Mouse (Mus musculus) forebrain, postnatal 0 days (tissue): Measurements from ENCODE around the gene Ptprm. TPM values are rescaled to one million over a fixed set of nuclear protein-coding genes. Genes with fewer than 3 reads are reported as not detected.

Source experiments
- ATAC-seq: fragments of 200-750 bp; cut with Nextera tagmentation; 2 replicates; pipeline ENCODE4 v1.8.0; 2017; ENCODE audit warnings: mild to moderate bottlenecking, moderate library complexity
- DNase-seq: peaks from one replicate; pipeline ENCODE4 v3.0.0-alpha.2; 2015
- H3K27ac ChIP-seq: fragments of 300-500 bp; sonication (generic); 2 replicates; pipeline ENCODE4 v1.5.1; 2014; ENCODE audit warnings: low read depth, mild to moderate bottlenecking, antibody characterized with exemption, low read length, moderate library complexity, mixed read lengths
- H3K27me3 ChIP-seq: fragments of 300-500 bp; sonication (generic); 2 replicates; pipeline ENCODE4 v1.6.1; 2014; ENCODE audit warnings: mild to moderate bottlenecking, low read length, mixed read lengths; ENCODE audit not compliant: insufficient read depth
- H3K36me3 ChIP-seq: fragments of 300-500 bp; sonication (generic); 2 replicates; pipeline ENCODE4 v1.6.1; 2014; ENCODE audit warnings: mild to moderate bottlenecking, moderate library complexity; ENCODE audit not compliant: insufficient read depth
- H3K4me1 ChIP-seq: fragments of 300-500 bp; sonication (generic); 2 replicates; pipeline ENCODE4 v1.6.1; 2014; ENCODE audit warnings: antibody characterized with exemption; ENCODE audit not compliant: insufficient read depth
- H3K4me2 ChIP-seq: fragments of 300-500 bp; sonication (generic); 2 replicates; pipeline ENCODE4 v1.6.1; 2014; ENCODE audit warnings: low read depth, mild to moderate bottlenecking, moderate library complexity
- H3K4me3 ChIP-seq: fragments of 300-500 bp; sonication (generic); 2 replicates; pipeline ENCODE4 v1.5.1; 2014; ENCODE audit warnings: low read depth, low read length, mixed read lengths
- H3K9ac ChIP-seq: fragments of 300-500 bp; sonication (generic); 2 replicates; pipeline ENCODE4 v1.6.1; 2014; ENCODE audit warnings: mild to moderate bottlenecking
- H3K9me3 ChIP-seq: fragments of 300-500 bp; sonication (generic); 2 replicates; pipeline ENCODE4 v1.6.1; 2016; ENCODE audit warnings: low read length
- CTCF ChIP-seq: sonication (generic); IDR thresholded peaks from 2 replicates; pipeline ENCODE4 v1.5.1; 2016; ENCODE audit warnings: antibody characterized with exemption, control low read depth, low read depth
- WGBS: fragments of 180-500 bp; shearing (Covaris S2); extraction: QIAGEN DNeasy Blood & Tissue Kit; methylation state at CpG from one replicate; pipeline ENCODE4 v1.1.7; 2014; 5-methylcytosine and 5-hydroxymethylcytosine counted together
- polyA plus RNA-seq: library from polyadenylated mRNA; unstranded; fragments of >200 nt; fragmentation: Nextera tagmentation; extraction: Ambion mirVana; gene quantifications from 2 replicates; pipeline ENCODE4 v1.2.1, GENCODE M21; 2015
- total RNA-seq: library from RNA; depleted of rRNA; stranded (reverse); fragments of >200 nt; gene quantifications from 2 replicates; pipeline ENCODE4 v1.2.3, GENCODE M21; 2014

Ptprm gene
- total and polyA plus RNA-seq, 2 experiments from 2014 or later = 12.9 to 33.2 TPM

GRCm38 (mm10) chr17:67296604-67297595 lies 57.4 kb downstream of the Ptprm start:
- no peaks in the 10 kb centered on the region for H3K4me1 ChIP-seq
- no peak overlapping the region for H3K27ac ChIP-seq
- WGBS = 81% methylated on average over 13 of the region's 13 CpGs
- ATAC-seq (no peak), DNase-seq (no peak)
- no peak overlapping the region for H3K4me2 ChIP-seq
- H3K9me3 ChIP-seq = no peaks in the 10 kb centered on the region
- no peaks in the 10 kb centered on the region for H3K36me3 ChIP-seq
- H3K27me3 ChIP-seq = no peaks in the 10 kb centered on the region
- no peak overlapping the region for H3K4me3 ChIP-seq
- no peak for TF ChIP-seq CTCF
- H3K9ac ChIP-seq = no peak overlapping the region

- ATAC-seq (peak; percentile 95), DNase-seq (peak; percentile 72)
- no peaks in the 10 kb centered on the region; the same call in 1 of the 2 replicates for H3K4me1 ChIP-seq
- peak overlapping the region; percentile 37; the same call in 1 of the 2 replicates for H3K4me2 ChIP-seq
- H3K9me3 ChIP-seq = no peaks in the 10 kb centered on the region
- WGBS = 5% methylated on average over 16 of the region's 16 CpGs
- H3K27ac ChIP-seq = no peak overlapping the region
- no peaks in the 10 kb centered on the region; the same call in 1 of the 2 replicates for H3K27me3 ChIP-seq
- H3K36me3 ChIP-seq = no peaks in the 10 kb centered on the region
- no peak overlapping the region for H3K9ac ChIP-seq
- TF ChIP-seq CTCF = no peak
- peak overlapping the region; percentile 20 for H3K4me3 ChIP-seq
These were observed 63.5 kb downstream of the Ptprm start for GRCm38 (mm10) chr17:67290662-67291240.

GRCm38 (mm10) chr17:67287501-67287900 lies 66.8 kb downstream of the Ptprm start:
- H3K4me3 ChIP-seq = no peak overlapping the region
- no peak overlapping the region for H3K4me2 ChIP-seq
- no peaks in the 10 kb centered on the region for H3K9me3 ChIP-seq
- DNase-seq = no peak
- WGBS = 74% methylated on average over 3 of the region's 3 CpGs
- H3K27ac ChIP-seq = no peak overlapping the region
- no peak for ATAC-seq
- TF ChIP-seq CTCF = no peak
- H3K36me3 ChIP-seq = no peaks in the 10 kb centered on the region
- no peak overlapping the region for H3K9ac ChIP-seq
- H3K27me3 ChIP-seq = no peaks in the 10 kb centered on the region; the same call in 1 of the 2 replicates
- H3K4me1 ChIP-seq = no peaks in the 10 kb centered on the region; the same call in 1 of the 2 replicates

GRCm38 (mm10) chr17:67281640-67282170 lies 72.6 kb downstream of the Ptprm start:
- no peak for ATAC-seq
- Histone ChIP-seq H3K4me3 (no peak overlapping the region), H3K27ac (no peak overlapping the region), H3K9me3 (no peaks in the 10 kb centered on the region), H3K27me3 (no peaks in the 10 kb centered on the region), H3K4me2 (no peak overlapping the region), H3K36me3 (no peaks in the 10 kb centered on the region), H3K4me1 (no peaks in the 10 kb centered on the region), H3K9ac (no peak overlapping the region)
- DNase-seq = no peak
- WGBS = 36% methylated on average over 13 of the region's 13 CpGs
- TF ChIP-seq CTCF = no peak

- WGBS = 95% methylated on average over 13 of the region's 13 CpGs
- H3K9ac ChIP-seq = no peak overlapping the region
- H3K36me3 ChIP-seq = no peaks in the 10 kb centered on the region
- no peak overlapping the region for H3K4me2 ChIP-seq
- DNase-seq (no peak), ATAC-seq (no peak)
- no peak for TF ChIP-seq CTCF
- H3K27ac ChIP-seq = no peak overlapping the region
- H3K4me3 ChIP-seq = no peak overlapping the region
- H3K27me3 ChIP-seq = no peaks in the 10 kb centered on the region
- no peaks in the 10 kb centered on the region for H3K9me3 ChIP-seq
- no peaks in the 10 kb centered on the region for H3K4me1 ChIP-seq
These were observed 76.9 kb downstream of the Ptprm start for GRCm38 (mm10) chr17:67277124-67277910.

- ATAC-seq (peak; percentile 71), DNase-seq (peak; percentile 64)
- Histone ChIP-seq H3K4me2 (no peak overlapping the region), H3K27me3 (no peaks in the 10 kb centered on the region), H3K36me3 (no peaks in the 10 kb centered on the region), H3K4me3 (no peak overlapping the region), H3K9me3 (no peaks in the 10 kb centered on the region), H3K9ac (no peak overlapping the region), H3K4me1 (no peaks in the 10 kb centered on the region), H3K27ac (no peak overlapping the region)
- 58% methylated on average over 21 of the region's 21 CpGs for WGBS
- no peak for TF ChIP-seq CTCF
These were observed 79.6 kb downstream of the Ptprm start for GRCm38 (mm10) chr17:67274531-67275094.
